Mouse (Mus musculus) kidney, embryonic 16.5 days (tissue): ENCODE results near the gene Mitf. TPM values are rescaled to one million over a fixed set of nuclear protein-coding genes. Genes with fewer than 3 reads are reported as not detected.

ENCODE experiments used
- ATAC-seq: fragments of 200-750 bp; cut with Nextera tagmentation; 2 replicates; pipeline ENCODE4 v1.8.0; 2017; ENCODE audit warnings: moderate TSS enrichment; ENCODE audit not compliant: low FRiP score, low TSS enrichment
- H3K27ac ChIP-seq: fragments of 300-500 bp; sonication (generic); 2 replicates; pipeline ENCODE4 v1.5.1; 2014; ENCODE audit warnings: low read length
- H3K27me3 ChIP-seq: fragments of 300-500 bp; sonication (generic); 2 replicates; pipeline ENCODE4 v1.6.1; 2014; ENCODE audit warnings: low read length, control low read depth, mixed read lengths; ENCODE audit not compliant: insufficient read depth
- H3K36me3 ChIP-seq: fragments of 300-500 bp; sonication (generic); 2 replicates; pipeline ENCODE4 v1.6.1; 2014; ENCODE audit warnings: low read length, control low read depth, mixed read lengths; ENCODE audit not compliant: insufficient read depth
- H3K4me1 ChIP-seq: fragments of 300-500 bp; sonication (generic); 2 replicates; pipeline ENCODE4 v1.6.1; 2014; ENCODE audit warnings: low read length, control low read depth, mixed read lengths; ENCODE audit not compliant: insufficient read depth
- H3K4me2 ChIP-seq: fragments of 300-500 bp; sonication (generic); replicated peaks from 2 replicates; pipeline ENCODE4 v1.6.1; 2014; ENCODE audit warnings: low read depth, low read length
- H3K4me3 ChIP-seq: fragments of 300-500 bp; sonication (generic); 2 replicates; pipeline ENCODE4 v1.5.1; 2014; ENCODE audit warnings: mild to moderate bottlenecking, low read length
- H3K9ac ChIP-seq: fragments of 300-500 bp; sonication (generic); replicated peaks from 2 replicates; pipeline ENCODE4 v1.6.1; 2014; ENCODE audit warnings: low read length
- H3K9me3 ChIP-seq: fragments of 300-500 bp; sonication (generic); 2 replicates; pipeline ENCODE4 v1.6.1; 2016; ENCODE audit warnings: low read length, control low read depth
- WGBS: fragments of 180-500 bp; shearing (Covaris S2); extraction: QIAGEN DNeasy Blood & Tissue Kit; methylation state at CpG from one replicate; pipeline ENCODE4 v1.1.7; 2014; 5-methylcytosine and 5-hydroxymethylcytosine counted together
- polyA plus RNA-seq: library from polyadenylated mRNA; unstranded; fragments of >200 nt; fragmentation: Nextera tagmentation; extraction: Ambion mirVana; gene quantifications from 2 replicates; pipeline ENCODE4 v1.2.1, GENCODE M21; 2015

Mitf gene
- polyA plus RNA-seq, 1 experiment from 2014 or later = 3.4 TPM

GRCm38 (mm10) chr6:97871296-97872030, 64.6 kb downstream of the Mitf start:
- Histone ChIP-seq H3K4me2 (no peak overlapping the region), H3K9ac (no peak overlapping the region), H3K4me3 (no peak overlapping the region), H3K27me3 (no peaks in the 10 kb centered on the region), H3K27ac (no peak overlapping the region), H3K4me1 (no peaks in the 10 kb centered on the region), H3K9me3 (no peaks in the 10 kb centered on the region), H3K36me3 (no peaks in the 10 kb centered on the region)
- ATAC-seq = no peak
- 93% methylated on average over 4 of the region's 4 CpGs for WGBS

GRCm38 (mm10) chr6:97873102-97873501, 66.2 kb downstream of the Mitf start:
- no peak overlapping the region for H3K4me3 ChIP-seq
- no peak overlapping the region for H3K27ac ChIP-seq
- H3K9me3 ChIP-seq = no peaks in the 10 kb centered on the region; the same call in 1 of the 2 replicates
- ATAC-seq = no peak
- H3K27me3 ChIP-seq = no peaks in the 10 kb centered on the region
- 0 out of 2 replicates have a peak, but pooled peaks cover 2% of the 10 kb centered on the region for H3K4me1 ChIP-seq
- H3K4me2 ChIP-seq = no peak overlapping the region
- no peak overlapping the region for H3K9ac ChIP-seq
- no peaks in the 10 kb centered on the region for H3K36me3 ChIP-seq
- 60% methylated on average over 2 of the region's 2 CpGs for WGBS

GRCm38 (mm10) chr6:97876990-97877389, 70.1 kb downstream of the Mitf start:
- no peak overlapping the region for H3K4me3 ChIP-seq
- no peaks in the 10 kb centered on the region for H3K27me3 ChIP-seq
- no peak overlapping the region for H3K27ac ChIP-seq
- no peaks in the 10 kb centered on the region; the same call in 1 of the 2 replicates for H3K9me3 ChIP-seq
- no peaks in the 10 kb centered on the region for H3K36me3 ChIP-seq
- no peak for ATAC-seq
- WGBS = 57% methylated on average over 2 of the region's 2 CpGs
- H3K4me1 ChIP-seq = 0 out of 2 replicates have a peak, but pooled peaks cover 2% of the 10 kb centered on the region
- no peak overlapping the region for H3K9ac ChIP-seq
- H3K4me2 ChIP-seq = no peak overlapping the region

GRCm38 (mm10) chr6:97877492-97877891, 70.6 kb downstream of the Mitf start:
- Histone ChIP-seq H3K27ac (no peak overlapping the region), H3K36me3 (no peaks in the 10 kb centered on the region), H3K4me1 (0 out of 2 replicates have a peak, but pooled peaks cover 2% of the 10 kb centered on the region), H3K9me3 (no peaks in the 10 kb centered on the region; the same call in 1 of the 2 replicates), H3K27me3 (no peaks in the 10 kb centered on the region), H3K4me3 (no peak overlapping the region), H3K4me2 (no peak overlapping the region), H3K9ac (no peak overlapping the region)
- 56% methylated on average over 6 of the region's 6 CpGs for whole genome bisulfite sequencing
- ATAC-seq = no peak

GRCm38 (mm10) chr6:97880363-97880762, 73.5 kb downstream of the Mitf start:
- no peaks in the 10 kb centered on the region for H3K36me3 ChIP-seq

GRCm38 (mm10) chr6:97881935-97882334, 75.1 kb downstream of the Mitf start:
- Histone ChIP-seq H3K27ac (no peak overlapping the region), H3K27me3 (no peaks in the 10 kb centered on the region), H3K4me1 (peaks cover 6% of the 10 kb centered on the region; the same call in 1 of the 2 replicates), H3K36me3 (no peaks in the 10 kb centered on the region), H3K4me3 (no peak overlapping the region), H3K9me3 (no peaks in the 10 kb centered on the region; the same call in 1 of the 2 replicates), H3K9ac (no peak overlapping the region), H3K4me2 (no peak overlapping the region)
- ATAC-seq = no peak
- WGBS = 26% methylated on average over 3 of the region's 3 CpGs

More at GRCm38 (mm10) chr6:97880363-97880762, 73.5 kb downstream of the Mitf start:
- H3K9me3 ChIP-seq = no peaks in the 10 kb centered on the region; the same call in 1 of the 2 replicates
- no peaks in the 10 kb centered on the region for H3K27me3 ChIP-seq
- no peak overlapping the region for H3K9ac ChIP-seq
- H3K27ac ChIP-seq = no peak overlapping the region
- no peak overlapping the region for H3K4me2 ChIP-seq
- WGBS = 88% methylated on average over 5 of the region's 5 CpGs
- no peak overlapping the region for H3K4me3 ChIP-seq
- peaks cover 6% of the 10 kb centered on the region; the same call in 1 of the 2 replicates for H3K4me1 ChIP-seq
- no peak for ATAC-seq

- H3K9me3 ChIP-seq = no peaks in the 10 kb centered on the region
- 83% methylated on average over 8 of the region's 8 CpGs for WGBS
- peaks cover 5% of the 10 kb centered on the region; the same call in 1 of the 2 replicates for H3K4me1 ChIP-seq
- ATAC-seq = no peak
- no peaks in the 10 kb centered on the region for H3K36me3 ChIP-seq
- H3K4me3 ChIP-seq = no peak overlapping the region
- H3K9ac ChIP-seq = no peak overlapping the region
- H3K27me3 ChIP-seq = no peaks in the 10 kb centered on the region
- H3K4me2 ChIP-seq = no peak overlapping the region
- no peak overlapping the region for H3K27ac ChIP-seq
Observed at GRCm38 (mm10) chr6:97882931-97883330, 76.1 kb downstream of the Mitf start.

GRCm38 (mm10) chr6:97883496-97883895, 76.6 kb downstream of the Mitf start:
- H3K27ac ChIP-seq = 0 out of 2 replicates have a peak overlapping the region, but pooled peaks have one; percentile 40
- ATAC-seq = peak; percentile 70
- H3K36me3 ChIP-seq = no peaks in the 10 kb centered on the region
- no peak overlapping the region for H3K9ac ChIP-seq
- 43% methylated on average over 2 of the region's 2 CpGs for WGBS
- H3K4me3 ChIP-seq = no peak overlapping the region
- H3K27me3 ChIP-seq = no peaks in the 10 kb centered on the region
- no peaks in the 10 kb centered on the region for H3K9me3 ChIP-seq
- H3K4me2 ChIP-seq = no peak overlapping the region
- peaks cover 10% of the 10 kb centered on the region; the same call in 1 of the 2 replicates for H3K4me1 ChIP-seq

GRCm38 (mm10) chr6:97884971-97885370, 78.1 kb downstream of the Mitf start:
- no peak overlapping the region for H3K27ac ChIP-seq
- no peaks in the 10 kb centered on the region for H3K36me3 ChIP-seq
- no peak overlapping the region for H3K4me2 ChIP-seq
- H3K9ac ChIP-seq = no peak overlapping the region
- H3K27me3 ChIP-seq = no peaks in the 10 kb centered on the region
- H3K4me3 ChIP-seq = no peak overlapping the region
- 90% methylated on average over 4 of the region's 4 CpGs for WGBS
- H3K4me1 ChIP-seq = peaks cover 11% of the 10 kb centered on the region; the same call in 1 of the 2 replicates
- ATAC-seq = no peak
- no peaks in the 10 kb centered on the region for H3K9me3 ChIP-seq

- Histone ChIP-seq H3K9ac (no peak overlapping the region), H3K4me2 (no peak overlapping the region), H3K9me3 (no peaks in the 10 kb centered on the region), H3K27ac (no peak overlapping the region), H3K4me3 (no peak overlapping the region), H3K27me3 (no peaks in the 10 kb centered on the region), H3K4me1 (peaks cover 11% of the 10 kb centered on the region; the same call in 1 of the 2 replicates), H3K36me3 (no peaks in the 10 kb centered on the region)
- WGBS = 73% methylated on average over 3 of the region's 3 CpGs
- no peak for ATAC-seq
Observed at GRCm38 (mm10) chr6:97885606-97886005, 78.8 kb downstream of the Mitf start.
